Mouse (Mus musculus) frontal cortex, adult 2 months (tissue): ENCODE measurements around the gene Fchsd2. TPM values are rescaled to one million over a fixed set of nuclear protein-coding genes. Genes with fewer than 3 reads are reported as not detected.

Experiments used
- DNase-seq, 2 experiments: peaks; one replicate each; pipeline ENCODE4 v3.0.0; 2022; ENCODE audit warnings: low spot score in 1 of 2; ENCODE audit errors: extremely low spot score in 1 of 2
- polyA plus RNA-seq: library from polyadenylated mRNA; depleted of rRNA; stranded (reverse); fragments of >200 nt; gene quantifications from 2 replicates; pipeline ENCODE4 v1.2.3, GENCODE M21; 2012; rRNA removed

The Fchsd2 gene
- 27.0 and 29.7 TPM in 2 replicates for polyA plus RNA-seq

DNA sequence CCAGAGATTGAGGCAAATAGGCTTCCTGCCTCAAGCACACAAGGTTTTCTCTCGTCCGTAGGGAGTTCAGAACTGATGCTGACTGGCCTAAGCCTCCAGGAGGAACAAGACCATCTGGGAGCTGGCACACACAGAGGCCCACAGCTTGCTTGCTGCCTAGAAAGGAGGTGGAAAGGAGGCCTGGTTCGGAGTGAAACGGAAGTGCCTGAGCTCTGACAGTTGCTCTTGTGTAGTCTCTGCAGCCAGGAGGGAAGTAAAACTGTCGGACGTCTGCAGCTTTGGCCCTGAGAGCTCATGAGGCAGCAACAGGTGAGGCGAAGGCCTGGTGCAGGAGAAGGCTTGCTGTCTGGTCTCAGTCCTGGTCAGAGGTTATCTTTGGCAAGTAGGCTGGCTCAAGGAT is at the start of gene Fchsd2:
Gene Fchsd2, plus strand, starts transcription at position 246 of the 400 bp plus-strand sequence.
- DNase-seq, result peak in 1 of 2 experiments; percentile 33

GRCm38 (mm10) chr7:101043846-101044541 is 48.7 kb upstream of the Fchsd2 start:
- DNase-seq, result no peak

GRCm38 (mm10) chr7:101048247-101048646 is 44.4 kb upstream of the Fchsd2 start:
- DNase-seq, result no peak

GRCm38 (mm10) chr7:101049326-101050087 is 43.2 kb upstream of the Fchsd2 start:
- no peak for DNase-seq

DNA sequence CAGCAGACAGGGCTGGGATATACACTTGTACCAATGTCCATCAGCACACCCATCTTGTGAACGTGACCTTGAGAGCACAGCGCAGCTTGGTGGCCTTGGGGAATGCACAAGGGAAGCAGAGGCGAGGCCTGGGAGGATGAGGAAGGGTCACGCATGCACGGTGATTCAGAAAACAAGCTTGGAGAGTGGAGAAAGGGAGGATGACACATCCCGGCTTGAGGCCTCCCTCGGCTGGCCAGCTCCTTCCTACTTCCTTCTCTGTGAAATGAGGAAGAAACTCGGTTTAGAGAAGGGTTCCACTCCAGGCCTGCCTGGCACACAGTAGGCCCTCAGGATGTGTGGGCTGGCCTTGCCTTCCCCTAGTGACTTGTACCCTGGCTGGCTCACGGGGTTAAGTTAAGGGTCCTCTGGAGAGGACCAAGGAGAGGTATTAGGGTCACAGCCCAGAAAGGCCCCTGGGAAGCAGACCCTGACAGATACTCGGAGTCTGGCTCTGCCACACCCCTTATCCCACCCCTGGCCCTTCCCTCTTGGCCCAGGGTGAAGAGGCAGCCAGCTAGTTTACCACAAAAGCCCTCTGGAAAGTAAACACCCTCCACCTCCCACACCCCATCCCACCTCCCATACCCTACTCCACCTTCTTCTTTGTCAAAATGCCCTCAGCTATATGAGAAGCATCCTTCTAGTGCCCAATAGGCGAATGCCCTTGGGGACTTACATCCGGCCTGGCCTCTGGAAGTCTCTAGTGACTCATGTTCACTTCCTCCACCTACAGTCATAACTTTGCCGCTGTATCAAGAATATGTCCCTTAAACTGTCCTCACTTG is 41.7 kb upstream of the Fchsd2 start:
- no peak for DNase-seq

GRCm38 (mm10) chr7:101051551-101052221 is 41.0 kb upstream of the Fchsd2 start:
- peak; percentile 18 to 79 for DNase-seq

DNA sequence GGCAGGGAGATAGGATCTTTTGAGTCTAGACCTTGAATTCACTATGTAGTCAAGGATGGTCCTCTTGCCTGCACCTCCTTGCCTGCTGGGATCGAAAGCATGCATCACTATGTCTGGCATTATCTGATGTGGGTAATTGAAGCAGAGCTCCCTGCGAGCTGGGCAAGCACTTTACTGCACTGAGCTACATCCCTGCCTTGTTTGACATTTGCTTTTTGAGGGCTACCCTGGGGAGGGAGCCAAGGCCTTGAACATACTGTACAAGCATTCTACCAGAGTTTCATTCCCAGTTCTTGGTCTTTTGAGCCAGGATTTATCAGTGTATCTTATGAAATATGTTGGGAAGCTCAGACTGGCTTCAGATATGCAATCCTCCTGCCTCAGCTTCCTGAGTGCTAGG is 39.5 kb upstream of the Fchsd2 start:
- no peak for DNase-seq

GRCm38 (mm10) chr7:101057309-101057708 is 35.4 kb upstream of the Fchsd2 start:
- no peak for DNase-seq

DNA sequence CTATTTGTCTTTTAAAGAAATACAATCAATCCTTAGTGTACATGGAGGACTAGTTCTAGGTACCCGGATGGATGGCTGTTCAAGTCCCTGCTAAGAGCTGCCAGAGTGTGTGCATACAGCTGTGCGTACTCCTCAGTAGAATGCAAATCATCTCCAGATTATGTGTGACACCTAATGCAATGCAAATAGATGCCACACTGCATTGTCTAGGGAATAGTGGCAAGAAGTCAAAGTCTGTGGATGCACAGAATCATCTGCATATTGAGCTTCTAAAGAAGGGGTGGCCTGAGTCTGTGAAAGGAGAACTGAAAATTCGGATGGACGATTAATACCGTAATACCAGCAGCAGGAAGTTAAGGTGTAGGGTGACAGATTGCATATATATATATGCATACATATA is 33.5 kb upstream of the Fchsd2 start:
- DNase-seq, result no peak

DNA sequence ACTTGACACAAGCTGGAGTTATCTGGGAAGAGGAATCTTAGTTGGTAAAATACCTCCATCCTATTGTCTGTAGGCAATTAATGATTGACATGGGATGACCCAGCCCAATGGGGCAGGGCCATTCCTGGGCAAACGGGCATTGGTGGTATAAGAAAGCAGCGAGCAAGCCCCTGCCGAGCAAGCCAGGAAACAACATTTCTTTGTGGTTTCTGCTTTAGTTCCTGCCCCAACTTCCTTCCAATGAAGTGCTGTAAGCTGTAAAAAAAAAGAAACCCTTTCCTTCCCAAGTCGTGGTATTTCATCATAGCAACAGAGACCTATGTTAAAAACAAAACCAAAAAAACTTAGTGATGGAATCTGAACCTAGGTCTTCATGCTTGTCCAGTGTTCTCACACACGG is 32.2 kb upstream of the Fchsd2 start:
- no peak for DNase-seq

GRCm38 (mm10) chr7:101061381-101061780 is 31.3 kb upstream of the Fchsd2 start:
- DNase-seq, result peak; percentile 69 to 96

GRCm38 (mm10) chr7:101062246-101062645 is 30.4 kb upstream of the Fchsd2 start:
- peak; percentile 32 to 46 for DNase-seq

- DNase-seq, result no peak
These were observed 29.1 kb upstream of the Fchsd2 start for GRCm38 (mm10) chr7:101063523-101063922.

DNA sequence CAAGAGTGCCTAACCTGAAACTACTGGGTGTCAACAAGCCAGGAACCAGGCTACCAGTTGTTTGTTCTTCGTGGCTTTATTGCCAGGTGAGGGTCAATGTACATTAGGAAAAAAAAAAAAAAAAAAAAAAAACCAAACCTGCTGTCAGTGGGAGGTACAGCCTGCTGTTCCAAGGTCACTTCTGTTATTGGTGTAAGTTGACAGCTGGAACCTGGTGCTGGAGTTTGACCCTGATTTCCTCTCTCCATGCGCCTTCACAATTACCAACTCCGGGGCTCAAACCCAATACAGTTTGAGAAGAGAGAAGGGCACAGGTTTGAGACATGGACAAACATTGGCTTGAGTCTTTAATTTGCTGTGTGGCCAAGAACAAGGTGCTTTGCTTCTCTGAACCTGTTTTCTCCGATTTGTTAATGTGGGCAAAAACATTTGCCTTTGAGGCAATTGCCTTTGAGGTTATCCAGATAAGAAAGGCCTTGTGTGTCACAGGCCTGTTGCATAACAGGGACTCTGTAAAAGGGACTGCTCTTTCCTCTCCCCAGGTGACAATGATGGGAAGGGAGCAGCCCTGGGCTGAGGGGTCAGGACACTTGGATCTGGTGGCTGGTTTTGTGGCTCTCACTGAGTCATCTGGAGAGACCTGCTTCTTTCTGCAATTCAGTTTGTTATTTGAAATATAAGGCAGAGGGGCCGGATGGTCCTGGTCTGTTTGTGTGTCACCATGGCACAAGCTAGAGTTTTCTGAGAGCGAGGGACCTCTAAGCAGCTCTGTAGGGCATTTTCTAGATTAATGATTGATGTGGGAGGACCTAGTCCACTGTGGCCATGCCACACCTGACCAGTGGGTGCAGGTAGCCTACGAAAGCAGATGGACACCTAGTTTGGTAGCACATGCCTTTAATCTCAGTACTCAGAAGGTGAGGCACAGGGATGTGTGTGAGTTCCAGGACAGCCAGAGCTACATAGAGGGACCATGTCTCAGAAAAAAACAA is 27.7 kb upstream of the Fchsd2 start:
- DNase-seq, result no peak

GRCm38 (mm10) chr7:101066009-101066408 is 26.7 kb upstream of the Fchsd2 start:
- no peak for DNase-seq

DNA sequence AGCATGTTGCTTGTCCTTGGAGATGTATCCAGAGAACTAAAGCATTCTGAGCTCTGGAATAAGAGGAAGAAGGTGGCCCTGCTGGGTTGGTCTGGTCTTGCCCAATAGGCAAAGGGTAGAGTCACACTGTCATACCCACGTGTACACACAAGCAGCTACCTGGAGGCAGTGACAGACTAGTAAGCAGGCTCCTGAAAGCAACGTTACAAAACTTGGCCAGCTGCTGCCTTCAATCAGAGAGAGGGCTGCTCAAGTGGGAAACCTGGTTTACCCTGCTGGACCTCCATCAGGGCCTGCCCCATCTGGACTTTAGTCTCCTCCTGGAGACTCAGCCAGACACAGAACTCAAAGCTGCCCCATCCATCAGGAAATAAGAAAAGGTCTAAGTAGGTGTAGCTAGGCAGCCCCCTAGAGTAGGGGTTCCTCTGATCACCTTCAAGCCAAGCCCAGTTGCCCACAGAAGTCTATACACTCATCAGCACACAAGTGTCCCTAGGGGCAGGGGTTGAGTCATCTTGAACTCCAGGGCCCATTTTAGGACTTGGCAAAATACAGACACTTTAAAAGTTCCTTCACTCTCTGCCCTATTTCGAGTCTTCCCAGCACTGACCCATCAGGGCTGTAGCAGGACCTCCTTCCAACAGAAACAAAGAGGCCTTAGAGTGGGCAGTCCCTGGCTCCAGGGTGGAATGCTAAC is 25.9 kb upstream of the Fchsd2 start:
- no peak for DNase-seq

DNA sequence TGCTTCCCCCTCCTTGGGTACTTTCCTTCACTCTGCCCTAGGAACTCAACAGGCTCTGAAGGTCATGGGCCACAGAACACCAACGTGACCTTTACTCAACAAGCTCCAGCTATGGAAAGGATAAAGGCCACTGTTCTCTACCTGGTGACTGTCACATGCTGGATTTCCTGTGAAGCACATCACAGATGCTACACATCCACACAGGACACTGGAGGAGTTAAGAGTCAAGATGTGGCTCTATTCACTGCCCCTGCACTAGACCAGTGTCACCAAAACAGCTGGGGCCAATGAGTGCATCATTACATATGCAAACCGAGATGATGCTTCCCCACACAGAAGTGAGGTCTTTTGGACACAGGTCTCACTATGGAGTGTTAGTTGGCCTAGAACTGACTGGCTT is 25.1 kb upstream of the Fchsd2 start:
- no peak for DNase-seq

- no peak for DNase-seq
These were observed 23.4 kb upstream of the Fchsd2 start for GRCm38 (mm10) chr7:101069271-101069670.

DNA sequence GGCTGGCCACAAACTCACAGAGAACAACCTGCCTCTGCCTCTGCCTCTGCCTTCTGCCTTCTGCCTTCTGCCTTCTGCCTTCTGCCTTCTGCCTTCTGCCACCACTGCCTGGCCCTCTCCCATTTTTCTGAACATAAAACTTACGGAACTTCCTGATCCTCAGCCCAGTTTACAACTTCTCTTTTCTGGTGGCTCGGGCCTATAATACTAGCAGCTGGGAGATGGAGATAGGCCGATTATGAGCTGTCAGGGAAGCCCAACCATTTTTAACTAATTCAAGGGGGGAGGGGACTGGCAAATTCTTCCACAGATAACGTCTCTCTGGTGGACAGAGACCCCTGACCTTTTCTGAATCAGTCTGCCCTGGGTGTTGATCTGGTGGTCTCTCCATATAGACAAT is 22.3 kb upstream of the Fchsd2 start:
- no peak for DNase-seq
